Mouse (Mus musculus) neural tube, embryonic 15.5 days (tissue): ENCODE data around the gene Hist1h2br. TPM values are rescaled to one million over a fixed set of nuclear protein-coding genes. Genes with fewer than 3 reads are reported as not detected.
"Not testable (repeated sequence)": the region's sequence is repeated elsewhere in the genome, so short reads cannot be mapped to it uniquely, and the experiment has no call there.

ENCODE experiments used
- ATAC-seq: fragments of 200-750 bp; cut with Nextera tagmentation; 2 replicates; pipeline ENCODE4 v1.8.0; 2017; ENCODE audit warnings: mild to moderate bottlenecking, moderate TSS enrichment, moderate library complexity; ENCODE audit not compliant: low FRiP score
- H3K27ac ChIP-seq: fragments of 300-500 bp; sonication (generic); replicated peaks from 2 replicates; pipeline ENCODE4 v1.5.1; 2015; ENCODE audit warnings: mild to moderate bottlenecking, inconsistent platforms
- H3K27me3 ChIP-seq: fragments of 300-500 bp; sonication (generic); replicated peaks from 2 replicates; pipeline ENCODE4 v1.6.1; 2015; ENCODE audit warnings: inconsistent platforms
- H3K36me3 ChIP-seq: fragments of 300-500 bp; sonication (generic); 2 replicates; pipeline ENCODE4 v1.6.1; 2015; ENCODE audit warnings: inconsistent platforms
- H3K4me1 ChIP-seq: fragments of 300-500 bp; sonication (generic); 2 replicates; pipeline ENCODE4 v1.6.1; 2015; ENCODE audit warnings: inconsistent platforms
- H3K4me2 ChIP-seq: fragments of 300-500 bp; sonication (generic); 2 replicates; pipeline ENCODE4 v1.6.1; 2015; ENCODE audit warnings: inconsistent platforms, mild to moderate bottlenecking, moderate library complexity
- H3K4me3 ChIP-seq: fragments of 300-500 bp; sonication (generic); replicated peaks from 2 replicates; pipeline ENCODE4 v1.5.1; 2015; ENCODE audit warnings: mild to moderate bottlenecking, inconsistent platforms
- H3K9ac ChIP-seq: fragments of 300-500 bp; sonication (generic); replicated peaks from 2 replicates; pipeline ENCODE4 v1.6.1; 2015; ENCODE audit warnings: mild to moderate bottlenecking, inconsistent platforms
- H3K9me3 ChIP-seq: fragments of 300-500 bp; sonication (generic); replicated peaks from 2 replicates; pipeline ENCODE4 v1.6.1; 2016; ENCODE audit warnings: inconsistent platforms
- WGBS: fragments of 180-500 bp; shearing (Covaris S2); methylation state at CpG from one replicate; pipeline ENCODE4 v1.1.7; 2015; ENCODE audit warnings: mixed read lengths; 5-methylcytosine and 5-hydroxymethylcytosine counted together
- polyA plus RNA-seq: library from polyadenylated mRNA; unstranded; fragments of >200 nt; fragmentation: Nextera tagmentation; extraction: Ambion mirVana; gene quantifications from 2 replicates; pipeline ENCODE4 v1.2.1, GENCODE M21; 2015

Hist1h2br gene
- polyA plus RNA-seq, 1 experiment from 2014 or later = 3.4 TPM

- not testable (repeated sequence) for H3K4me2 ChIP-seq, H3K27me3 ChIP-seq, H3K4me1 ChIP-seq, H3K27ac ChIP-seq, H3K9me3 ChIP-seq, H3K4me3 ChIP-seq, H3K36me3 ChIP-seq, H3K9ac ChIP-seq
- no CpG with 5 or more reads among the region's 23 CpGs for WGBS
- ATAC-seq = peak; percentile 98
Measured at GRCm38 (mm10) chr13:21810073-21810472, 23.5 kb upstream of the Hist1h2br start, which contains the start of the genes Hist1h2bq and Hist1h2ao. Hist1h2bq (minus strand) TSS chr13:21810197. Hist1h2ao (plus strand) TSS chr13:21810465.

- H3K36me3 ChIP-seq, H3K9me3 ChIP-seq, H3K4me1 ChIP-seq, H3K4me3 ChIP-seq, H3K9ac ChIP-seq, H3K4me2 ChIP-seq, H3K27ac ChIP-seq, H3K27me3 ChIP-seq: not testable (repeated sequence)
- ATAC-seq = peak; percentile 15
- no CpG with 5 or more reads among the region's 8 CpGs for WGBS
Measured at GRCm38 (mm10) chr13:21811074-21811473, 22.5 kb upstream of the Hist1h2br start.

GRCm38 (mm10) chr13:21811539-21811938, 22.0 kb upstream of the Hist1h2br start, which contains the start of gene Hist1h4m:
Hist1h4m (plus strand) TSS chr13:21811746.
- Histone ChIP-seq H3K4me3 (peak within 1 kb of the TSS; percentile 18; the same call in 1 of the 2 replicates), H3K4me2 (peak within 1 kb of the TSS; percentile 47)
- not testable (repeated sequence) for H3K27me3 ChIP-seq, H3K9me3 ChIP-seq, H3K36me3 ChIP-seq, H3K27ac ChIP-seq, H3K9ac ChIP-seq, H3K4me1 ChIP-seq
- ATAC-seq = peak; percentile 77
- WGBS = no CpG with 5 or more reads among the region's 24 CpGs

GRCm38 (mm10) chr13:21812092-21812491, 21.5 kb upstream of the Hist1h2br start:
- Histone ChIP-seq H3K4me2 (peak overlapping the region; percentile 47), H3K4me3 (peak overlapping the region; percentile 18; the same call in 1 of the 2 replicates)
- H3K27ac ChIP-seq, H3K36me3 ChIP-seq, H3K27me3 ChIP-seq, H3K9me3 ChIP-seq, H3K9ac ChIP-seq, ATAC-seq, H3K4me1 ChIP-seq: not testable (repeated sequence)
- WGBS = 1% methylated on average over 14 of the region's 14 CpGs

- 79% methylated on average over 7 of the region's 16 CpGs for WGBS
- not testable (repeated sequence) for ATAC-seq
Measured at GRCm38 (mm10) chr13:21820082-21820890, 13.3 kb upstream of the Hist1h2br start.

DNA sequence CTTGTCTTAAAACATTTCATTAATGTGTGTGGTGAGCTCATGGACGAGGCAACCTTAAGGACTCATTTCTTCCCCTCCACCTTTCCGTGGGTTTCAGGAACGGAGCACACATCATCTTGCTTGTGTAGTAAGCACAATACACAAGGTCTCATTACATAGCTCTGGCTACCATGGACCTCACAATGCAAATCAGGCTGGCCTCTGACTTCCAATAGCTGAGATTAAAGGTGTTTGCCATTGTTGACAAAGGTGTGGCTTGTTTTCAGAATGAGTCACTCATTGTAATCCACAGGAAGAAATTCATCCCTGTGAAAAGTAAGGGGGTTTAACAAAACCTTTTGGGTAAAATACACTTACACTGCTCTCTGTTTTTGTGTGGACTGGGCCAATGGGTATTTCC, 5.0 kb upstream of the Hist1h2br start:
- ATAC-seq = no peak
- Histone ChIP-seq H3K9me3 (no peaks in the 10 kb centered on the region), H3K27me3 (no peaks in the 10 kb centered on the region), H3K4me3 (no peak overlapping the region), H3K36me3 (no peaks in the 10 kb centered on the region), H3K27ac (no peak overlapping the region), H3K4me1 (no peaks in the 10 kb centered on the region), H3K4me2 (no peak overlapping the region), H3K9ac (no peak overlapping the region)
- 84% methylated on average over 3 of the region's 3 CpGs for WGBS

More at GRCm38 (mm10) chr13:21820082-21820890, 13.3 kb upstream of the Hist1h2br start:
- H3K27ac ChIP-seq, H3K36me3 ChIP-seq, H3K4me1 ChIP-seq, H3K4me3 ChIP-seq, H3K9ac ChIP-seq, H3K27me3 ChIP-seq, H3K4me2 ChIP-seq, H3K9me3 ChIP-seq: not testable (repeated sequence)

DNA sequence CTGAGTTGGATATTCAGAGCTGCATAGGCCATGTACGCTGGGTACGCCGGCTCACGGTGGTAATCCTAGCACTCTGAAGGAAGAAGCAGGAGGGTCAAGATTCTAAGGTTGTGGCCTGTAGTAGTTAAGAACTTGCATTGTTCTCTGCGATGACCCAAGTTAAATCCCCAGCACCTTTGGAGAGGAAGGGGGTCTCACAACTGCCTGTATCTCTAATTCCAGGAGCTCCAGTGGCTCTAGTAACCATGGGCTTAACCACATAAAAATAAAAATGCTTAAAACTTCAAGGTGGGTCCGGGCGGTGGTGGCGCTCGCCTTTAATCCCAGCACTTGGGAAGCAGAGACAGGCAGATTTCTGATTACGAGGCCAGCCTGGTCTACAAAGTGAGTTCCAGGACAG, 3.2 kb upstream of the Hist1h2br start:
- Histone ChIP-seq H3K4me2 (no peak overlapping the region), H3K9me3 (no peaks in the 10 kb centered on the region), H3K27ac (no peak overlapping the region), H3K4me1 (no peaks in the 10 kb centered on the region), H3K4me3 (no peak overlapping the region), H3K36me3 (no peaks in the 10 kb centered on the region), H3K9ac (no peak overlapping the region), H3K27me3 (no peaks in the 10 kb centered on the region)
- 88% methylated on average over 10 of the region's 10 CpGs for WGBS
- ATAC-seq = no peak

DNA sequence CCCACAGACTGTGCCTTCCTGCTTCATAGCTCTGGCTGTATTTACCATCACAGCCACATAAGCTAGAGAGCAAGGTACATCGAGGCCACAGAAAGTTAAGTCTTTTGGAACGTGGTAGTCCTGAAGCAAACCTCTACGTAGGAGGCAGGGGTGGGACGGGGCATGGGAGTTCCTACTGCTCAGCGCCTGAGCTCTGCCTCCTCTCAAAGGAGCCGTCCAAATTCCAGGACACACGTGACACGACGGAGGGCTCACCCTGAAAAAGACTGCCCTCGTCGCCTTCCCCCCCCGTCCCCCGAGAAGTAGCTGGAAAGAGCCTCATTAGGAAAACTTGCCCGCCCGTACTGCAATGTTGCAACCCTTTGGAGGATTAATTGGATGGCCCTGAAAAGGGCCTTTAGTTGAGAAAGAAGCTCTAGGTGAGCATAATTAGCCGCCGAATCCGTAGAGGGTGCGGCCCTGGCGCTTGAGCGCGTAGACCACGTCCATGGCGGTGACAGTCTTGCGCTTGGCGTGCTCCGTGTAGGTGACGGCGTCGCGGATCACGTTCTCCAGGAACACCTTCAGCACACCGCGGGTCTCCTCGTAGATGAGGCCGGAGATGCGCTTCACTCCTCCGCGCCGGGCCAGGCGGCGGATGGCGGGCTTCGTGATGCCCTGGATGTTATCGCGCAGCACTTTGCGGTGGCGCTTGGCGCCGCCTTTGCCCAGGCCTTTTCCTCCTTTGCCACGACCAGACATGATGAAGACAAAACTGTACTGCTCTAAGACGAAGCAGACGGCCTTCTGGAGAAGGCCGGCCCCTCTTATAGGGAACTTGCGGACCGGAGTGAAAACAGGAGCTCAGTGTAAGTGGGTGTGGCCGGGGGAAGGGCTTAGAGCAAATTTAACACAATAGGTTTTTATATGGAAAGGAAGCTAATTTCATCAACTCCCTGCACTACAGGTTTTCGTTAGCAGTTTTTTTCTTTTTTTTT, 1.8 kb upstream of the Hist1h2br start, which contains the start of gene Hist1h4n:
Gene Hist1h4n (minus strand): TSS at position 779 of the 977 bp plus-strand sequence.
- not testable (repeated sequence) for H3K27ac ChIP-seq, H3K9ac ChIP-seq, H3K9me3 ChIP-seq, H3K4me1 ChIP-seq, H3K27me3 ChIP-seq, H3K36me3 ChIP-seq
- Histone ChIP-seq H3K4me2 (peak within 1 kb of the TSS; percentile 48), H3K4me3 (peak within 1 kb of the TSS; percentile 25; the same call in 1 of the 2 replicates)
- ATAC-seq = peak; percentile 89
- WGBS = 0% methylated on average over 26 of the region's 58 CpGs

- not testable (repeated sequence) for H3K9me3 ChIP-seq, H3K4me1 ChIP-seq, H3K9ac ChIP-seq, H3K36me3 ChIP-seq, H3K4me3 ChIP-seq, H3K27me3 ChIP-seq, H3K4me2 ChIP-seq, H3K27ac ChIP-seq
- ATAC-seq = peak; percentile 70; the same call in 1 of the 2 replicates
- WGBS = no CpG with 5 or more reads among the region's 4 CpGs
Measured at GRCm38 (mm10) chr13:21840508-21840907, 7.0 kb downstream of the Hist1h2br start.

GRCm38 (mm10) chr13:21846356-21846755, 12.8 kb downstream of the Hist1h2br start:
- not testable (repeated sequence) for H3K27ac ChIP-seq, H3K4me3 ChIP-seq, ATAC-seq, H3K9ac ChIP-seq, H3K4me1 ChIP-seq, H3K27me3 ChIP-seq, H3K36me3 ChIP-seq, H3K4me2 ChIP-seq, H3K9me3 ChIP-seq

- Histone ChIP-seq H3K27ac (no peak overlapping the region), H3K36me3 (no peaks in the 10 kb centered on the region), H3K27me3 (no peaks in the 10 kb centered on the region), H3K4me3 (no peak overlapping the region), H3K4me2 (no peak overlapping the region), H3K4me1 (no peaks in the 10 kb centered on the region), H3K9ac (no peak overlapping the region), H3K9me3 (no peaks in the 10 kb centered on the region)
- WGBS = 21% methylated on average over 8 of the region's 8 CpGs
- ATAC-seq = no peak
Measured at GRCm38 (mm10) chr13:21847883-21848282, 14.3 kb downstream of the Hist1h2br start.
